Mouse (Mus musculus) hindbrain, embryonic 16.5 days (tissue): Measurements from ENCODE around the gene Cst6. TPM values are rescaled to one million over a fixed set of nuclear protein-coding genes. Genes with fewer than 3 reads are reported as not detected.

ENCODE experiments used
- ATAC-seq: fragments of 200-750 bp; cut with Nextera tagmentation; 2 replicates; pipeline ENCODE4 v1.8.0; 2017; ENCODE audit warnings: moderate TSS enrichment, moderate library complexity
- H3K27ac ChIP-seq: fragments of 300-500 bp; sonication (generic); 2 replicates; pipeline ENCODE4 v1.5.1; 2014; ENCODE audit warnings: low read depth, mild to moderate bottlenecking, control low read depth, low read length, moderate library complexity
- H3K27me3 ChIP-seq: fragments of 300-500 bp; sonication (generic); replicated peaks from 2 replicates; pipeline ENCODE4 v1.6.1; 2014; ENCODE audit warnings: low read length; ENCODE audit not compliant: control insufficient read depth, insufficient read depth
- H3K36me3 ChIP-seq: fragments of 300-500 bp; sonication (generic); 2 replicates; pipeline ENCODE4 v1.6.1; 2014; ENCODE audit warnings: mild to moderate bottlenecking, low read length, moderate library complexity, mixed read lengths; ENCODE audit not compliant: control insufficient read depth, insufficient read depth
- H3K4me1 ChIP-seq: fragments of 300-500 bp; sonication (generic); 2 replicates; pipeline ENCODE4 v1.6.1; 2014; ENCODE audit warnings: low read depth, low read length; ENCODE audit not compliant: control insufficient read depth, insufficient read depth
- H3K4me2 ChIP-seq: fragments of 300-500 bp; sonication (generic); 2 replicates; pipeline ENCODE4 v1.6.1; 2014; ENCODE audit warnings: mild to moderate bottlenecking, low read length, control low read depth, moderate library complexity
- H3K4me3 ChIP-seq: fragments of 300-500 bp; sonication (generic); 2 replicates; pipeline ENCODE4 v1.5.1; 2014; ENCODE audit warnings: mild to moderate bottlenecking, low read length, control low read depth, moderate library complexity
- H3K9ac ChIP-seq: fragments of 300-500 bp; sonication (generic); 2 replicates; pipeline ENCODE4 v1.6.1; 2014; ENCODE audit warnings: low read depth, mild to moderate bottlenecking, control low read depth, low read length, moderate library complexity
- H3K9me3 ChIP-seq: fragments of 300-500 bp; sonication (generic); 2 replicates; pipeline ENCODE4 v1.6.1; 2014; ENCODE audit warnings: mild to moderate bottlenecking, low read length, moderate library complexity; ENCODE audit not compliant: control insufficient read depth
- WGBS: fragments of 180-500 bp; shearing (Covaris S2); extraction: QIAGEN DNeasy Blood & Tissue Kit; methylation state at CpG from one replicate; pipeline ENCODE4 v1.1.7; 2014; 5-methylcytosine and 5-hydroxymethylcytosine counted together
- polyA plus RNA-seq: library from polyadenylated mRNA; unstranded; fragments of >200 nt; fragmentation: Nextera tagmentation; extraction: Ambion mirVana; gene quantifications from 2 replicates; pipeline ENCODE4 v1.2.1, GENCODE M21; 2015

Cst6 gene
- polyA plus RNA-seq, 1 experiment from 2014 or later = 11.9 TPM

GRCm38 (mm10) chr19:5365751-5366150, 16.4 kb upstream of the Cst6 start:
- 20% methylated on average over 11 of the region's 11 CpGs for WGBS
- H3K9me3 ChIP-seq = no peaks in the 10 kb centered on the region
- peaks cover 18% of the 10 kb centered on the region for H3K4me1 ChIP-seq
- H3K4me3 ChIP-seq = peak overlapping the region; percentile 71
- H3K27ac ChIP-seq = peak overlapping the region; percentile 96
- H3K27me3 ChIP-seq = no peaks in the 10 kb centered on the region
- H3K4me2 ChIP-seq = peak overlapping the region; percentile 95
- peak overlapping the region; percentile 77 for H3K9ac ChIP-seq
- no peak for ATAC-seq
- peaks cover 24% of the 10 kb centered on the region for H3K36me3 ChIP-seq

GRCm38 (mm10) chr19:5364124-5364523, 14.8 kb upstream of the Cst6 start:
- H3K36me3 ChIP-seq = peaks cover 11% of the 10 kb centered on the region
- 92% methylated on average over 2 of the region's 2 CpGs for WGBS
- H3K27ac ChIP-seq = no peak overlapping the region
- no peak for ATAC-seq
- H3K4me2 ChIP-seq = no peak overlapping the region
- no peaks in the 10 kb centered on the region for H3K27me3 ChIP-seq
- no peak overlapping the region for H3K4me3 ChIP-seq
- H3K4me1 ChIP-seq = peaks cover 18% of the 10 kb centered on the region
- H3K9ac ChIP-seq = no peak overlapping the region
- H3K9me3 ChIP-seq = no peaks in the 10 kb centered on the region

DNA sequence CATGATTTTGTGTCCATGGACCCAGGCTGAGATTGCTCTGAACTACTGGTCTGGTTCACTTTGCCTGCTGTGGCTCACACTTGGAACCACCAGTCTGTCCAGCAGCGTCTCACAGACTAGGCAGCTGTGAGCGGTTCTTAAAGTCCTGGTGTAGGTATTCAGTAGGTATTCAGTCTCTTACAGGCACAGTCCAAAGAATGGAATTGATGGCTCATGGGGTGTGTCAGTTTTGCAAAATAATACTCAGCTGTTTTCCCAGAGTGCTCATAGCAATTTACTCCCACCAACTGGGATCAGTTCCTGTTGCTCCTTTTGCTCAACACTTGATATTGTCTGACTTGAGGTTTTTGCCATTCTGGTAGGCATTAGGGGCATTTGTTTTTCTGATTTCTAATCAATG, 12.8 kb upstream of the Cst6 start:
- ATAC-seq = no peak

DNA sequence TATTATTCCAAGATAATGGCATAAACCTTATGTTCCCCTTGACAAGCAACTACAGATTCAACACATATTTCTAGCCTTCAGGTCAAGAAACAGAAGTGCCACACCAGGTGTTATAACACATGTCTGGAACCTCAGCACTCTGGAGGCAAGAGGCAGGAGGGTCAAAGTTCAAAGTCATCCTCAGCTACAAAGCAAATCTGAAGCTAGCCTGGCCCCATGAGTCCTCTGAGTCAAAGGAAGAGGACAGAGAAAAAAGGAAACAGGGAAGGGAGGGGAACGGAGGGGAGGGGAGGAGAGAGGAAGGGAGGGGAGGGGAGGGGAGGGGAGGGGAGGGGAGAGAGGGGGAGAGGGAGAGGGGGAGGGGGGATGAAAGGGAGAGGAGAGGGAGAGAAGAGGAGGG, 6.7 kb upstream of the Cst6 start:
- Histone ChIP-seq H3K4me2 (no peak overlapping the region), H3K9me3 (no peaks in the 10 kb centered on the region), H3K27ac (no peak overlapping the region), H3K27me3 (no peaks in the 10 kb centered on the region), H3K4me1 (no peaks in the 10 kb centered on the region), H3K36me3 (no peaks in the 10 kb centered on the region), H3K9ac (no peak overlapping the region), H3K4me3 (no peak overlapping the region)
- no CpG with 5 or more reads among the region's 1 CpGs for WGBS
- no peak for ATAC-seq

More for the DNA sequence above, 12.8 kb upstream of the Cst6 start:
- H3K27me3 ChIP-seq = no peaks in the 10 kb centered on the region
- H3K9me3 ChIP-seq = no peaks in the 10 kb centered on the region
- no peak overlapping the region for H3K4me2 ChIP-seq
- H3K4me3 ChIP-seq = no peak overlapping the region
- 86% methylated on average over 2 of the region's 2 CpGs for WGBS
- peaks cover 6% of the 10 kb centered on the region for H3K4me1 ChIP-seq
- H3K9ac ChIP-seq = no peak overlapping the region
- no peak overlapping the region for H3K27ac ChIP-seq
- peaks cover 5% of the 10 kb centered on the region; the same call in 1 of the 2 replicates for H3K36me3 ChIP-seq

- ATAC-seq = no peak
- no peaks in the 10 kb centered on the region for H3K27me3 ChIP-seq
- H3K36me3 ChIP-seq = no peaks in the 10 kb centered on the region
- no peak overlapping the region for H3K4me3 ChIP-seq
- no peak overlapping the region for H3K4me2 ChIP-seq
- peaks cover 6% of the 10 kb centered on the region for H3K4me1 ChIP-seq
- H3K27ac ChIP-seq = no peak overlapping the region
- WGBS = 88% methylated on average over 2 of the region's 2 CpGs
- H3K9me3 ChIP-seq = no peaks in the 10 kb centered on the region
- no peak overlapping the region for H3K9ac ChIP-seq
Observed at GRCm38 (mm10) chr19:5353609-5354008, 4.2 kb upstream of the Cst6 start.

GRCm38 (mm10) chr19:5348526-5349501, 560 bp downstream of the Cst6 start:
- peak overlapping the region; percentile 75 for H3K9ac ChIP-seq
- peak overlapping the region; percentile 42 for H3K4me3 ChIP-seq
- H3K27ac ChIP-seq = no peak overlapping the region
- peak overlapping the region; percentile 81 for H3K4me2 ChIP-seq
- peak; percentile 73 for ATAC-seq
- no peaks in the 10 kb centered on the region for H3K9me3 ChIP-seq
- 5% methylated on average over 34 of the region's 34 CpGs for WGBS
- H3K4me1 ChIP-seq = peaks cover 8% of the 10 kb centered on the region
- no peaks in the 10 kb centered on the region for H3K36me3 ChIP-seq
- H3K27me3 ChIP-seq = no peaks in the 10 kb centered on the region

GRCm38 (mm10) chr19:5348064-5348463, 1.3 kb downstream of the Cst6 start:
- 79% methylated on average over 6 of the region's 6 CpGs for WGBS
- Histone ChIP-seq H3K9me3 (no peaks in the 10 kb centered on the region), H3K4me2 (no peak overlapping the region), H3K27ac (no peak overlapping the region), H3K9ac (no peak overlapping the region), H3K36me3 (no peaks in the 10 kb centered on the region), H3K4me3 (no peak overlapping the region), H3K27me3 (no peaks in the 10 kb centered on the region), H3K4me1 (peaks cover 8% of the 10 kb centered on the region)
- no peak for ATAC-seq

DNA sequence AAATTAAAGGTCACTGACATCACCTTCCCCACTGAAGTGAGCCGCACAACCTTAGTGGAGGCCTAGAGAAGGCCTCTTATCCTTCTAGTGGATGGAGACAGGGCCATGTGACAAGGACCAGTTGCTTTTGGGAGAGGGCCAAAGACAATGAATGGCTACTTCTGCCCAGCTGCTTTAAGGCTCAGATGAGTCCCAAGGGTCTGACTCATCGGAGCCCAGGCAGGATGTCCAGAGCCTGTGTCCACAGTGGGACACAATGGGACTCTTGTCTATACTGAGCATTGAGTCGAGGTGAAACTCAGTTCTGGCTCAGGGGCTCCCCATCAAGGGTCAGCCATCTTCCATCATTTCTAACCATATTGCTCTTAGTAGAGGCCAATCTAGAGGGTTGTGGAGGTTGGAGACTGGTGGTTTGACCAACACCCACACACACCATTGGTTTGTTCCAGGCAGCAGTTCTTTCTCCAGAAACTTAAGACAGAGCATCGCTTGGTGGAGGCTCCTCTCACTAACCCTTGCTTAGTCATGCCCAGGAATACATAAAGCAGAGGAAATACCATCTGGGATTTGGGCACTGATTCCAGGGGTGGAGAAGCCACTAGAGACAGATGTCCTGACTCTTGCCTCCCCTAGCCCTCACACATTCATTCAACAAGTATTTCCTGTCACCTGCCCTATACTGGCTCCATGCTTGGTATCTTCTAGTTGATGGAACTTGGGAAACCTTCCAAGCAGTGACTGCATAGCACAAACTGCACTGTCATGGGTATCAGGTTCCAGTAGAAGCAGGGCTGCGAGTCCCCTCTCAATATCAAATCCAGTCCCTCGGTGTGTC, 3.9 kb downstream of the Cst6 start:
- H3K27ac ChIP-seq = no peak overlapping the region
- H3K27me3 ChIP-seq = no peaks in the 10 kb centered on the region
- peaks cover 8% of the 10 kb centered on the region for H3K4me1 ChIP-seq
- no peak overlapping the region for H3K4me2 ChIP-seq
- no peak overlapping the region for H3K9ac ChIP-seq
- ATAC-seq = no peak
- no peak overlapping the region for H3K4me3 ChIP-seq
- H3K36me3 ChIP-seq = no peaks in the 10 kb centered on the region
- H3K9me3 ChIP-seq = no peaks in the 10 kb centered on the region
- 83% methylated on average over 6 of the region's 6 CpGs for WGBS

DNA sequence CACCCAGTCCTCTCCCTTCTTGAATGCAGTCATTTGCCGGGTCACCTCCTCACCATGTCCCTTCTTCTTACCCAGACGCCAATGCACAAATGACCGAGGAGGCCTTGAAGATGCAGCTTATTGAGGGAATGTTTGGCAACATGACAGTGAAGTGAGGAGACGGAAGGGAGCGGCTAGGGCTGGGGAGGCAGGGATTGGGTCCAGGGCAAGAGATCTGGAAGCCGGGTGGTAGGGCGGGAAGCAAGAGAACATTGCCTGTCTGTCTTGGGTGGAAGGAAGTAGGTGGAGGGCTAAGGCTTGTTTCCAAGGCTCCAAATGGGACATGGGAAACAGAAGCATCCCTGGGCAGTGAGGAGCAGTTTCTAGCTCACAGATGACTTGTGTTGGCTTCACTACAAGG, 8.0 kb downstream of the Cst6 start:
- H3K9me3 ChIP-seq = no peaks in the 10 kb centered on the region
- no peaks in the 10 kb centered on the region for H3K27me3 ChIP-seq
- H3K27ac ChIP-seq = no peak overlapping the region
- H3K4me1 ChIP-seq = no peaks in the 10 kb centered on the region
- WGBS = 87% methylated on average over 7 of the region's 7 CpGs
- ATAC-seq = no peak
- H3K4me2 ChIP-seq = no peak overlapping the region
- no peak overlapping the region for H3K9ac ChIP-seq
- H3K4me3 ChIP-seq = no peak overlapping the region
- H3K36me3 ChIP-seq = no peaks in the 10 kb centered on the region
